Mouse (Mus musculus): ENCODE measurements around the gene 6330403K07Rik. TPM values are rescaled to one million over a fixed set of nuclear protein-coding genes. Genes with fewer than 3 reads are reported as not detected.

The 6330403K07Rik gene
- 101 and 105 TPM in 2 replicates for polyA plus RNA-seq (2014; fragmentation: Nextera tagmentation; extraction: Ambion mirVana)

DNA sequence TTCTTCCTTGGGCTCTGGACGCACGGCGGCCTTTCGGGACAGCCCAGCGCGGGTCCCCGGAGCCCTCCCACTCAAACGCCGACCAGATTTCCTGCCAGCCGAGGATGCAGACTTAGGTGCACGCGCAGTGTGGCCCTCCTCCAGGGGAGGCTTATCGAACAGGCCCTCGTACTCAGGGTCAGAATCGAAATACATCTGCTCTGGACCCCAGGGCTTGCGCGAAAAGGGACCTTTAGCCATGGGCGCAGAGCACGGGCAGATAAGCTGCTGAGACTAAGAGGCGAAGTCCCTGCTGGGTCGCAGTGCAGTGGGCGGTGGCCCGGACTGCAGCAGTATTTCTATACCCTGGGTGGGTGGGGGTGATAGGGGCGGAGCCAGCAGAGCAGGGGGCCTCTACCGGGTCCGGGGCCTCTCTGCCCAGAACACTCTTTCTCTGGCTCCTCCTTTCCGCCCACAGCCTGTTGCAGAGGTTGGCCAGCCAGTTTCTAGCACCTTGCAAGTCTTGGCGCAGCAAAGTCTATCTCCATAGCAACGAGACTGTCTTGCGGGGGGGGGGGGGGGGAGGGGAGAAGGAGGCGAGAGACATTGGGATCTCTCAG is at the start of gene 6330403K07Rik:
TSS of gene 6330403K07Rik (minus strand) at position 351 of the 599 bp plus-strand sequence.
- DNase-seq (ENCODE audit: low spot score) = peak; percentile 86
- WGBS = under 1% methylated on average over 31 of the region's 31 CpGs
- H3K4me3 ChIP-seq (ENCODE audit: low read depth, low read length) = peak within 1 kb of the TSS; percentile 57

DNA sequence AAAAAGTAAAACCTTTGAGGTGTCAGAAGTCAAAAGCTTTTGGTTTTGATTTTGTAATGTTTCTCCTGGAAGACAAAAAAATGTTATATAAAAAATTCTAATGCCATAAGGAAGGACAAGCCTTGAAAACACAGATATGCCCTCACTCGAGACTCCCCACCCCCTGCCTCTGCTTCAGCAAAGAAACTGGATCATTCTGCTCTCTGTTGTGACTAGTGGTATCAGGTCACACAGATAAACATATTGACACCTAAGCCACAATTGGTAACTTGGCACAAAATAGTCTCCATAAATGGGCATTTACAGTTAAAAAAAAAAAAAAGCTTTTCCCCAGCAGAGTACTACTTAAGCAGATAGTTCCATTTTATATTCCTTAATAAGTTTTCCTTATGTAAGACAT is 43.0 kb upstream of the 6330403K07Rik start:
- H3K4me3 ChIP-seq (ENCODE audit: low read depth, low read length) = no peak overlapping the region

More for the DNA sequence above, at the start of gene 6330403K07Rik:
- Histone ChIP-seq H3K4me2 (ENCODE audit: low read depth) (peak within 1 kb of the TSS; percentile 57), H3K36me3 (ENCODE audit: control insufficient read depth, insufficient read depth, low read length) (0 out of 2 replicates have a peak, but pooled peaks cover 1% of the 10 kb centered on the region), H3K27me3 (ENCODE audit: control insufficient read depth, insufficient read depth, low read length) (no peaks in the 10 kb centered on the region), H3K9ac (ENCODE audit: low read length) (peak within 1 kb of the TSS; percentile 72), H3K27ac (ENCODE audit: low read depth, low read length) (peak within 1 kb of the TSS; percentile 72), H3K9me3 (ENCODE audit: control insufficient read depth, low read length) (no peaks in the 10 kb centered on the region), H3K4me1 (ENCODE audit: control insufficient read depth, insufficient read depth, low read length) (0 out of 2 replicates have a peak, but pooled peaks cover 6% of the 10 kb centered on the region)
- ATAC-seq (ENCODE audit: insufficient read depth, low FRiP score, low TSS enrichment) = peak; percentile 94

DNA sequence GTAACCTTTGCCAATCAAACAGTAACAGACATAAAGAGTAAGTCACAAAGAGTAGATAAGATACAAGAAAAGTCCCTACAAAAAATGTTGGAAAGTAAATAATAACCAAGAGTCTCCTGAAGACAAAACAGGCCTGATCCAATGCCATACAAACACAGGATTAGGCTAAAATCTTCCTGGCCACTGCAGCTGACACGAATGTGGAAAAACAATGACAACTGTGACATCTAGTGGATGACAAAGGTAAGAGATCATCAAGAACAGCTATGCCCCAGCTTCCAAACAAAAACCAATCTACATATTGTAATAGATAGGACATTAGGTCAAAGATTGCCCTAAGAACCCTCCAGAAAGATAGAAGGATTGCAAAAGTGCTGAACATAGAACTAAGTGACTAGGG is 19.2 kb upstream of the 6330403K07Rik start:
- Histone ChIP-seq H3K36me3 (ENCODE audit: control insufficient read depth, insufficient read depth, low read length) (no peaks in the 10 kb centered on the region), H3K9me3 (ENCODE audit: control insufficient read depth, low read length) (no peaks in the 10 kb centered on the region), H3K27ac (ENCODE audit: low read depth, low read length) (no peak overlapping the region), H3K4me2 (ENCODE audit: low read depth) (no peak overlapping the region), H3K27me3 (ENCODE audit: control insufficient read depth, insufficient read depth, low read length) (no peaks in the 10 kb centered on the region), H3K9ac (ENCODE audit: low read length) (no peak overlapping the region), H3K4me3 (ENCODE audit: low read depth, low read length) (no peak overlapping the region), H3K4me1 (ENCODE audit: control insufficient read depth, insufficient read depth, low read length) (no peaks in the 10 kb centered on the region)
- DNase-seq (ENCODE audit: low spot score) (no peak), ATAC-seq (ENCODE audit: insufficient read depth, low FRiP score, low TSS enrichment) (no peak)
- 12% methylated on average over 1 of the region's 1 CpGs for WGBS

More for the DNA sequence above, 43.0 kb upstream of the 6330403K07Rik start:
- no peak for DNase-seq (ENCODE audit: low spot score)
- H3K4me1 ChIP-seq (ENCODE audit: control insufficient read depth, insufficient read depth, low read length) = no peaks in the 10 kb centered on the region
- no peak for ATAC-seq (ENCODE audit: insufficient read depth, low FRiP score, low TSS enrichment)
- no peak overlapping the region for H3K9ac ChIP-seq (ENCODE audit: low read length)
- 71% methylated on average over 1 of the region's 1 CpGs for WGBS
- no peaks in the 10 kb centered on the region for H3K27me3 ChIP-seq (ENCODE audit: control insufficient read depth, insufficient read depth, low read length)
- no peaks in the 10 kb centered on the region for H3K9me3 ChIP-seq (ENCODE audit: control insufficient read depth, low read length)
- no peak overlapping the region for H3K4me2 ChIP-seq (ENCODE audit: low read depth)
- no peaks in the 10 kb centered on the region for H3K36me3 ChIP-seq (ENCODE audit: control insufficient read depth, insufficient read depth, low read length)
- H3K27ac ChIP-seq (ENCODE audit: low read depth, low read length) = no peak overlapping the region

DNA sequence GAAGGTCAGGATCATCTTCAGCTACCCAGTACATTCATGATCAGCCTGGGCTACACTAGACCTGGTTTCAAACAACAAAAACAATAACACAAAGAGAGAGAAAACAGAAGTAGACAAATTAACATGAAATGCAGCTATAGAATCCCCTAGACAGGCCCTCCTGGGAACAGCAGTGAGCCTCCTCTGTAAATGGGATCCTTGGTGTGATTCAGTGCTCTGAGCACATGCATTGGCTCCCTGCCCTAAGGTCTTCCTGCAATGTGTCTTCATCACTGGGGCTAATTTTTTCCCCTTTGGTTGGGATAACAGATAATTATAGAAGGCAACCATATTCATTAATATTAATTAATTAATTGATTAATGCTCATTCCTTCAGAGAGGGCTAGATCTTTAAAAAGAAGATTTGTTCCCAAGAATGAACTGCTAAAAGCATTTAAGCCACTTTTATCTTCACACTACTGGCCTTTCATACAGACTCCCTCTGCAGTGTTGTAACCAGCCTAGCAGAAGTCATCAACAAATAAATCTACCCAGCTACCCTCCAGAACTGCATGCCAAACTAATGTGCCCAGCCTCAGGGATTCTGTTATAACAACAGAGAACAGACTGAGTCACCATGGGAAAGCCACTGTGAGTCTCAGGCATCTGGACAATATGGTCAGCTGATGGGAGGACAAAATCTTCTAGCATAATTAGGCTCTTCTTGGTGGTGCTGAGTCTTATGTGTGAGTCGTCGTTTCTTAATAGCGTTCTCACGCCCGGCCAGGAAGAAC is 6.4 kb upstream of the 6330403K07Rik start:
- no peaks in the 10 kb centered on the region for H3K4me1 ChIP-seq (ENCODE audit: control insufficient read depth, insufficient read depth, low read length)
- DNase-seq (ENCODE audit: low spot score) (no peak), ATAC-seq (ENCODE audit: insufficient read depth, low FRiP score, low TSS enrichment) (no peak)
- 97% methylated on average over 5 of the region's 5 CpGs for WGBS
- H3K4me3 ChIP-seq (ENCODE audit: low read depth, low read length) = no peak overlapping the region
- H3K9ac ChIP-seq (ENCODE audit: low read length) = no peak overlapping the region
- H3K4me2 ChIP-seq (ENCODE audit: low read depth) = no peak overlapping the region
- H3K36me3 ChIP-seq (ENCODE audit: control insufficient read depth, insufficient read depth, low read length) = no peaks in the 10 kb centered on the region
- H3K27me3 ChIP-seq (ENCODE audit: control insufficient read depth, insufficient read depth, low read length) = no peaks in the 10 kb centered on the region
- no peaks in the 10 kb centered on the region for H3K9me3 ChIP-seq (ENCODE audit: control insufficient read depth, low read length)
- H3K27ac ChIP-seq (ENCODE audit: low read depth, low read length) = no peak overlapping the region

DNA sequence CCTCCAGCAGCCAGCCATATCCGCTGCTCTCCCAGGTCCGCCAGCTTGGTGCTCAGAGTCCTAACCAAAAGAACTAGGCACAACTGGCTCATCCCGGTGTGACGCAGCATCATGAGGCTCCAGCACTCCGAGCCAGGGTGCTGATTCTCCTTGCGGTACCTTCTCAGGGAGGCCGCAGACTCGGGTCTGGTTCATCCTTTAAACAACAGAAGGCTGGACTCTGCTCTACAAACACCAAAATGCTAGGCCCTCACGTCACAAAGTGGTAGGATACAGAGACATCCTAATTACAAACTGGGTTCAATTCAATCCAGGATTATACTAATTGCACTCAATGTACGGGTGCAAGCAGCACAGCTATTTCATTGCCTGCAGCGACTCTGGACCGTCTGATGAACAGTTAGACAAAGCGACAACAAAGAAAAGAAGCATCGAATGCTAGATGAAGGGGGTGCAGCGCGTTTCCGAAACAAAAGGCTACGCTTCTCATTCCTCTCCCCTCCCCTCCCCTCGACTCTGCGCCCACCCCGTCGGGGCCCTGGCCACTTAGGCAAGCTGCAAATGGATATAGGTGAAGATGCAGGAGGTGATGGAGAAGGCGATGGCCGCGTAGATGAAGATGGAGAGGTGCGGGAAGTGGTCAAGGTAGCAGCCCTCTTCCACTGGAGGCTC is 686 bp downstream of the 6330403K07Rik start:
- Histone ChIP-seq H3K9me3 (ENCODE audit: control insufficient read depth, low read length) (no peaks in the 10 kb centered on the region), H3K27ac (ENCODE audit: low read depth, low read length) (peak overlapping the region; percentile 72), H3K4me3 (ENCODE audit: low read depth, low read length) (peak overlapping the region; percentile 57), H3K4me2 (ENCODE audit: low read depth) (peak overlapping the region; percentile 57), H3K9ac (ENCODE audit: low read length) (peak overlapping the region; percentile 72), H3K36me3 (ENCODE audit: control insufficient read depth, insufficient read depth, low read length) (peaks cover 2% of the 10 kb centered on the region; the same call in 1 of the 2 replicates), H3K4me1 (ENCODE audit: control insufficient read depth, insufficient read depth, low read length) (0 out of 2 replicates have a peak, but pooled peaks cover 6% of the 10 kb centered on the region), H3K27me3 (ENCODE audit: control insufficient read depth, insufficient read depth, low read length) (no peaks in the 10 kb centered on the region)
- DNase-seq (ENCODE audit: low spot score) (peak; percentile 59), ATAC-seq (ENCODE audit: insufficient read depth, low FRiP score, low TSS enrichment) (peak; percentile 46)
- WGBS = 7% methylated on average over 26 of the region's 26 CpGs

DNA sequence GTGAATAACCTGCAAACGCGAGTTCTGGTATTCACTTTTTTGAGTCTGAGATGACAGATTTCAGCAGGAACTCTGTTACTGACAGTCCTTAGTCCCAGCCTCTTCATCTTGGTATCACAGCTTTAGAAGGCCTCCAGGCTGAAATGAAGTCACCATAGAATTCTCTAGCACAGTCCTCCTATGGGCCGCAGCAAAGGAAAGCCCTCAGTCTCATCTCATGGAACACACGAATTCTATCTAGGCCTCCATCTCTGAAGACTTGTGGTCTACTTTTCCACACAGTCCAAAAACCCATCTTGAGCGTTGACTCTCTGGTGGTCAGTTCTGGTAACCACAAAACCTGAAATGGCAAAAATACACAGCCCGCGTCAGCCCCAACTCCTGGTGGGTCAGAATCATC is 1.2 kb downstream of the 6330403K07Rik start:
- peak overlapping the region; percentile 72 for H3K9ac ChIP-seq (ENCODE audit: low read length)
- peak overlapping the region; percentile 72; the same call in 1 of the 2 replicates for H3K27ac ChIP-seq (ENCODE audit: low read depth, low read length)
- H3K9me3 ChIP-seq (ENCODE audit: control insufficient read depth, low read length) = no peaks in the 10 kb centered on the region
- peaks cover 2% of the 10 kb centered on the region; the same call in 1 of the 2 replicates for H3K36me3 ChIP-seq (ENCODE audit: control insufficient read depth, insufficient read depth, low read length)
- 78% methylated on average over 7 of the region's 7 CpGs for WGBS
- H3K4me3 ChIP-seq (ENCODE audit: low read depth, low read length) = peak overlapping the region; percentile 57
- peak overlapping the region; percentile 57 for H3K4me2 ChIP-seq (ENCODE audit: low read depth)
- no peaks in the 10 kb centered on the region for H3K27me3 ChIP-seq (ENCODE audit: control insufficient read depth, insufficient read depth, low read length)
- H3K4me1 ChIP-seq (ENCODE audit: control insufficient read depth, insufficient read depth, low read length) = 0 out of 2 replicates have a peak, but pooled peaks cover 6% of the 10 kb centered on the region
- DNase-seq (ENCODE audit: low spot score) = no peak
- no peak for ATAC-seq (ENCODE audit: insufficient read depth, low FRiP score, low TSS enrichment)

DNA sequence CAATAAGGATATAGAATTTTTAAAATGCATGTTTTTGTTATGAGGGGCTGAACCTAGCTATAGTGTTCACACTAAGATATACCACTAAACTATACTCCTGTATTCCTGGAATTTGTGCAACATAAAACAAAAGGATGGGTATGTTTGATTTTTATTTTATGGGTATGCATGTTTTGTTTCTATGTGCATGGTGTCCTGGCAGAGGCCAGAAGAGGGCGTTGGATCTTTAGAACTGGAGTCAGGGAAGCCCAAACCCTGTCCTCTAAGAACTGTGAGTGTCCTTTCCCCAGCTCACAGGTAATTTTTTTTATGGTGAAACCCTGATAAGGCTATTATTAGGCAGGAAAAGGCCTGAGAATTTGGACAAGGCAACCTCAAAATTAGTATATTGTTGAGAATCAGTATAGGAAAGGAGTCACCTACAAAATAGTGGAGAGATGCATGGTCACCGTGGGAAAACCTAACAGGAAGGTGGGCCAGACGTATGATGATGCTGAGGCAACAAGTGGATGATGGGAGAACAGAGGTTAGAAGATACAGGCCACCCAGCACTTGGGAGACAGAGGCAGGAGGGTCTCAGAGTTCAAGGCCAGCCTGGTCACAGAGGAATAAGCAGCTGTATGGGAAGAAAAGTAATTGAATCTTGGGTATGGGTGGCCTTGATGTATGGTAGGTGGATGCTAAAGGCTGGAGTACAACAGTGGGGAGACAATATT is 3.8 kb downstream of the 6330403K07Rik start:
- 80% methylated on average over 3 of the region's 3 CpGs for WGBS
- no peak for DNase-seq (ENCODE audit: low spot score)

DNA sequence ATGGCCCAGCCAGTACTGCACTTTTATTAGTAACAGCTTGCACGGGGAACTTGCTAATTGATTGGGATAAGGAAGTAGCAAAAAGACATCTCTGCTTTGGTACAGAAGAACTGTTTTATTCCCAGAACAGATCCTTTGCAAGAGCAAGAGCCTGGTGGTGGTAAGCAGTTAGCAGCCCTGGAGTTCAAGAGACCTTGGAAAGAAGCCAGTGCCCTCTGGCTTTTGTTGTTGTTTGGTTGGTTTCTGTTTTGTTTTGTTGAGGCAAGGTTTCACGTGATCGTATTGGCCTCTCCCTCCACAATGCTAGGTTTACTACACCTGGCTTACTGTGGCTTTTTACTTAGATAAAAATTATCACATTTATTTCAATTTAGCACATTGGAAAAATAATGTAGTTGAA is 5.0 kb downstream of the 6330403K07Rik start:
- 77% methylated on average over 3 of the region's 3 CpGs for WGBS
- Histone ChIP-seq H3K27me3 (ENCODE audit: control insufficient read depth, insufficient read depth, low read length) (no peaks in the 10 kb centered on the region), H3K9ac (ENCODE audit: low read length) (no peak overlapping the region), H3K27ac (ENCODE audit: low read depth, low read length) (no peak overlapping the region), H3K4me2 (ENCODE audit: low read depth) (no peak overlapping the region), H3K4me1 (ENCODE audit: control insufficient read depth, insufficient read depth, low read length) (0 out of 2 replicates have a peak, but pooled peaks cover 6% of the 10 kb centered on the region), H3K9me3 (ENCODE audit: control insufficient read depth, low read length) (no peaks in the 10 kb centered on the region), H3K36me3 (ENCODE audit: control insufficient read depth, insufficient read depth, low read length) (peaks cover 14% of the 10 kb centered on the region), H3K4me3 (ENCODE audit: low read depth, low read length) (no peak overlapping the region)
- no peak for ATAC-seq (ENCODE audit: insufficient read depth, low FRiP score, low TSS enrichment)
- DNase-seq (ENCODE audit: low spot score) = no peak

More for the DNA sequence above, 3.8 kb downstream of the 6330403K07Rik start:
- 0 out of 2 replicates have a peak, but pooled peaks cover 6% of the 10 kb centered on the region for H3K4me1 ChIP-seq (ENCODE audit: control insufficient read depth, insufficient read depth, low read length)
- H3K4me2 ChIP-seq (ENCODE audit: low read depth) = no peak overlapping the region
- no peak overlapping the region for H3K27ac ChIP-seq (ENCODE audit: low read depth, low read length)
- no peak overlapping the region for H3K4me3 ChIP-seq (ENCODE audit: low read depth, low read length)
- H3K36me3 ChIP-seq (ENCODE audit: control insufficient read depth, insufficient read depth, low read length) = peaks cover 12% of the 10 kb centered on the region
- H3K9ac ChIP-seq (ENCODE audit: low read length) = no peak overlapping the region
- ATAC-seq (ENCODE audit: insufficient read depth, low FRiP score, low TSS enrichment) = no peak
- H3K9me3 ChIP-seq (ENCODE audit: control insufficient read depth, low read length) = no peaks in the 10 kb centered on the region
- no peaks in the 10 kb centered on the region for H3K27me3 ChIP-seq (ENCODE audit: control insufficient read depth, insufficient read depth, low read length)
